Mouse (Mus musculus) lung, adult 2 months (tissue): ENCODE results near the gene Nfkb1. TPM values are rescaled to one million over a fixed set of nuclear protein-coding genes. Genes with fewer than 3 reads are reported as not detected.

Source experiments
- DNase-seq: peaks from one replicate; pipeline ENCODE4 v3.0.0; 2022
- H3K4me1 ChIP-seq: fragments of 200-500 bp; 2 replicates; pipeline ENCODE4 v1.6.1; 2011; ENCODE audit warnings: low read length; ENCODE audit not compliant: control insufficient read depth, insufficient read depth
- H3K4me3 ChIP-seq: fragments of 200-500 bp; replicated peaks from 2 replicates; pipeline ENCODE3; 2011; ENCODE audit warnings: low read depth, mild to moderate bottlenecking, control low read depth, low read length; ENCODE audit errors: extremely low read depth
- CTCF ChIP-seq: fragments of 200-500 bp; IDR thresholded peaks from 2 replicates; pipeline ENCODE4 v1.5.1; 2011; ENCODE audit warnings: mild to moderate bottlenecking, low read length, control low read depth; ENCODE audit not compliant: insufficient read depth
- POLR2A ChIP-seq: fragments of 200-500 bp; IDR thresholded peaks from 2 replicates; pipeline ENCODE4 v1.6.1; 2011; ENCODE audit warnings: low read depth, mild to moderate bottlenecking, control low read depth, low read length, borderline replicate concordance; ENCODE audit errors: extremely low read depth
- WGBS: fragments of 180-500 bp; shearing (Covaris S2); methylation state at CpG from one replicate; pipeline ENCODE4 v1.1.7; 2018; 5-methylcytosine and 5-hydroxymethylcytosine counted together
- polyA plus RNA-seq: library from polyadenylated mRNA; depleted of rRNA; stranded (reverse); fragments of >200 nt; gene quantifications from 2 replicates; pipeline ENCODE4 v1.2.3, GENCODE M21; 2012

Nfkb1 gene
- polyA plus RNA-seq, 1 experiment: 126 TPM

GRCm38 (mm10) chr3:135636454-135636853 is 54.9 kb downstream of the Nfkb1 start:
- DNase-seq: no peak
- WGBS: 55% methylated on average over 14 of the region's 14 CpGs
- Histone ChIP-seq H3K4me3 (no peak overlapping the region), H3K4me1 (peaks cover 11% of the 10 kb centered on the region)
- TF ChIP-seq CTCF (no peak), POLR2A (no peak)

GRCm38 (mm10) chr3:135635646-135636434 is 55.5 kb downstream of the Nfkb1 start:
- 70% methylated on average over 14 of the region's 14 CpGs for WGBS
- no peak overlapping the region for H3K4me3 ChIP-seq
- TF ChIP-seq CTCF (no peak), POLR2A (no peak)
- DNase-seq: no peak
- peaks cover 11% of the 10 kb centered on the region for H3K4me1 ChIP-seq

- WGBS: 75% methylated on average over 1 of the region's 1 CpGs
- TF ChIP-seq POLR2A (no peak), CTCF (no peak)
- DNase-seq: no peak
- no peak overlapping the region for H3K4me3 ChIP-seq
- peaks cover 11% of the 10 kb centered on the region for H3K4me1 ChIP-seq
Observed at GRCm38 (mm10) chr3:135635030-135635429, 56.3 kb downstream of the Nfkb1 start.

GRCm38 (mm10) chr3:135634275-135634674 is 57.1 kb downstream of the Nfkb1 start:
- Histone ChIP-seq H3K4me3 (no peak overlapping the region), H3K4me1 (peaks cover 11% of the 10 kb centered on the region)
- 77% methylated on average over 3 of the region's 3 CpGs for WGBS
- TF ChIP-seq CTCF: no peak
- no peak for TF ChIP-seq POLR2A
- DNase-seq: no peak

- TF ChIP-seq POLR2A: no peak
- TF ChIP-seq CTCF: no peak
- DNase-seq: no peak
- Histone ChIP-seq H3K4me3 (no peak overlapping the region), H3K4me1 (peaks cover 16% of the 10 kb centered on the region)
- 46% methylated on average over 4 of the region's 4 CpGs for WGBS
Observed at GRCm38 (mm10) chr3:135631856-135632255, 59.5 kb downstream of the Nfkb1 start.

GRCm38 (mm10) chr3:135631096-135631457 is 60.3 kb downstream of the Nfkb1 start:
- WGBS: 69% methylated on average over 10 of the region's 10 CpGs
- peaks cover 14% of the 10 kb centered on the region for H3K4me1 ChIP-seq
- no peak overlapping the region for H3K4me3 ChIP-seq
- TF ChIP-seq CTCF (peak; percentile 45; the same call in 1 of the 2 replicates), POLR2A (no peak)
- no peak for DNase-seq

- peaks cover 9% of the 10 kb centered on the region for H3K4me1 ChIP-seq
- TF ChIP-seq CTCF: no peak
- TF ChIP-seq POLR2A: no peak
- DNase-seq: no peak
- 76% methylated on average over 21 of the region's 21 CpGs for WGBS
- H3K4me3 ChIP-seq: no peak overlapping the region
Observed at GRCm38 (mm10) chr3:135630430-135631095, 60.8 kb downstream of the Nfkb1 start.

- peaks cover 9% of the 10 kb centered on the region; the same call in 1 of the 2 replicates for H3K4me1 ChIP-seq
- DNase-seq: no peak
- TF ChIP-seq CTCF: no peak
- TF ChIP-seq POLR2A: no peak
- no peak overlapping the region for H3K4me3 ChIP-seq
- 86% methylated on average over 4 of the region's 4 CpGs for WGBS
Observed at GRCm38 (mm10) chr3:135629830-135630355, 61.5 kb downstream of the Nfkb1 start.

GRCm38 (mm10) chr3:135628706-135629169 is 62.6 kb downstream of the Nfkb1 start:
- DNase-seq: peak; percentile 38
- TF ChIP-seq POLR2A (no peak), CTCF (no peak)
- WGBS: 62% methylated on average over 9 of the region's 9 CpGs

More at GRCm38 (mm10) chr3:135628706-135629169, 62.6 kb downstream of the Nfkb1 start:
- Histone ChIP-seq H3K4me1 (peaks cover 9% of the 10 kb centered on the region; the same call in 1 of the 2 replicates), H3K4me3 (no peak overlapping the region)
